Mouse (Mus musculus) erythroblast, embryonic 14.5 days (primary cell): ENCODE measurements around the gene Gm9495. TPM values are rescaled to one million over a fixed set of nuclear protein-coding genes. Genes with fewer than 3 reads are reported as not detected.

Source experiments
- H3K27me3 ChIP-seq: 2 replicates; pipeline ENCODE4 v1.6.1; 2012; ENCODE audit warnings: inconsistent platforms; ENCODE audit not compliant: control insufficient read depth
- H3K36me3 ChIP-seq: 2 replicates; pipeline ENCODE4 v1.6.1; 2012; ENCODE audit warnings: mild to moderate bottlenecking, inconsistent platforms; ENCODE audit not compliant: control insufficient read depth
- H3K4me1 ChIP-seq: 2 replicates; pipeline ENCODE4 v1.6.1; 2012; ENCODE audit warnings: inconsistent platforms; ENCODE audit not compliant: control insufficient read depth
- H3K4me3 ChIP-seq: replicated peaks from 2 replicates; pipeline ENCODE3; 2012; ENCODE audit warnings: moderate library complexity, mild to moderate bottlenecking, inconsistent platforms
- H3K9me3 ChIP-seq: 2 replicates; pipeline ENCODE4 v1.6.1; 2012; ENCODE audit warnings: low read length, inconsistent platforms, mixed read lengths; ENCODE audit not compliant: control insufficient read depth
- GATA1 ChIP-seq: IDR thresholded peaks from 2 replicates; pipeline ENCODE4 v1.6.1; 2012; ENCODE audit warnings: low read length, inconsistent platforms, mixed read lengths
- TAL1 ChIP-seq: IDR thresholded peaks from 3 replicates; pipeline ENCODE4 v1.6.1; 2012; ENCODE audit warnings: low read length, inconsistent platforms, mixed read lengths
- polyA plus RNA-seq: library from polyadenylated mRNA; stranded (reverse); fragments of >175 nt; gene quantifications from 2 replicates; pipeline ENCODE4 v1.2.3, GENCODE M21; 2012

Gm9495 gene
- polyA plus RNA-seq, 1 experiment = not detected

- peaks cover 12% of the 10 kb centered on the region for H3K9me3 ChIP-seq
- H3K4me3 ChIP-seq = no peak overlapping the region
- TF ChIP-seq GATA1 (no peak), TAL1 (no peak)
- no peaks in the 10 kb centered on the region for H3K4me1 ChIP-seq
- no peaks in the 10 kb centered on the region for H3K36me3 ChIP-seq
- no peaks in the 10 kb centered on the region for H3K27me3 ChIP-seq
These were observed 69.0 kb downstream of the Gm9495 start for GRCm38 (mm10) chr8:69384361-69384760.

Other genes with a start within 250 kb of the Gm9495 start
- 0.04 TPM in 1 of 2 replicates, not detected in the other for gene Zfp930, start 244.5 kb downstream of the Gm9495 start, polyA plus RNA-seq
- not detected in 2 replicates for gene D130040H23Rik, start 182.5 kb downstream of the Gm9495 start, polyA plus RNA-seq
- not detected in 2 replicates for gene Gm7697, start 69.4 kb upstream of the Gm9495 start, polyA plus RNA-seq
- gene Zfp868, start 172.0 kb upstream of the Gm9495 start, polyA plus RNA-seq = 0.11 and 0.16 TPM in 2 replicates
- gene Zfp964, start 200.9 kb upstream of the Gm9495 start, polyA plus RNA-seq = not detected in 2 replicates